Mouse (Mus musculus) CD4-positive, CD25-positive, alpha-beta regulatory T cell (primary cell): Measurements from ENCODE around the gene Olfr357. TPM values are rescaled to one million over a fixed set of nuclear protein-coding genes. Genes with fewer than 3 reads are reported as not detected.

Experiments
- polyA plus RNA-seq: library from polyadenylated mRNA; unstranded; fragments of 100-300 nt; shearing (Covaris generic); gene quantifications from one replicate; pipeline ENCODE4 v1.2.1, GENCODE M21; 2017

Olfr357 gene
- not detected for polyA plus RNA-seq

GRCm38 (mm10) chr2:36993527-36993926 lies at the start of gene Olfr357:
Olfr357 (plus strand) TSS chr2:36993827.

GRCm38 (mm10) chr2:37009235-37009634 lies 15.6 kb downstream of the Olfr357 start, which contains the start of gene Olfr358:
Olfr358 (minus strand) TSS chr2:37009335.

Other genes starting within 250 kb of the Olfr357 start
- not detected for gene Olfr348, start 209.6 kb upstream of the Olfr357 start, polyA plus RNA-seq
- 0.11 TPM for gene Olfr50, start 203.3 kb upstream of the Olfr357 start, polyA plus RNA-seq
- not detected for gene Olfr3, start 176.8 kb upstream of the Olfr357 start, polyA plus RNA-seq
- gene Olfr350, start 147.5 kb upstream of the Olfr357 start, polyA plus RNA-seq: not detected
- not detected for gene Olfr351, start 131.2 kb upstream of the Olfr357 start, polyA plus RNA-seq
- not detected for gene Olfr352, start 125.4 kb upstream of the Olfr357 start, polyA plus RNA-seq
- not detected for gene Olfr353, start 100.9 kb upstream of the Olfr357 start, polyA plus RNA-seq
- not detected for gene Olfr354, start 88.1 kb upstream of the Olfr357 start, polyA plus RNA-seq
- not detected for gene Olfr355, start 64.9 kb upstream of the Olfr357 start, polyA plus RNA-seq
- not detected for gene Olfr356, start 56.7 kb upstream of the Olfr357 start, polyA plus RNA-seq
- 0.05 TPM for gene Olfr358, start 15.5 kb downstream of the Olfr357 start, polyA plus RNA-seq
- gene Olfr360, start 71.9 kb downstream of the Olfr357 start, polyA plus RNA-seq: not detected
- gene Olfr361, start 95.5 kb downstream of the Olfr357 start, polyA plus RNA-seq: not detected
- gene Olfr362, start 124.1 kb downstream of the Olfr357 start, polyA plus RNA-seq: not detected
- not detected for gene Olfr364-ps1, start 145.5 kb downstream of the Olfr357 start, polyA plus RNA-seq
- gene Olfr365, start 194.4 kb downstream of the Olfr357 start, polyA plus RNA-seq: not detected
- not detected for gene Olfr366, start 217.7 kb downstream of the Olfr357 start, polyA plus RNA-seq